Mouse (Mus musculus) MEL (cell line): Measurements from ENCODE around the gene Vps50. TPM values are rescaled to one million over a fixed set of nuclear protein-coding genes. Genes with fewer than 3 reads are reported as not detected.

Experiments
- DNase-seq: peaks from one replicate; pipeline ENCODE4 v3.0.0; 2011; ENCODE audit warnings: low read depth, low spot score
- H3K27ac ChIP-seq: 2 replicates; pipeline ENCODE4 v1.5.1; 2012; ENCODE audit warnings: low read depth, mild to moderate bottlenecking, control low read depth, low read length, moderate library complexity; ENCODE audit not compliant: control insufficient read depth
- H3K27me3 ChIP-seq, 2 experiments: fragments of 150-350 bp in 1 of 2; sonication (generic) in 1 of 2; 2 replicates each; pipeline ENCODE4 v1.6.1; 2012; ENCODE audit warnings: low read length in 2 of 2, mild to moderate bottlenecking in 2 of 2, improper control_type of control experiment in 1 of 2, moderate library complexity in 1 of 2; ENCODE audit not compliant: insufficient read depth in 2 of 2, control insufficient read depth in 1 of 2
- H3K36me3 ChIP-seq, 2 experiments: 2 replicates each; pipeline ENCODE4 v1.6.1; 2012 to 2014; ENCODE audit warnings: low read length in 2 of 2, improper control_type of control experiment in 1 of 2, inconsistent platforms in 1 of 2, mild to moderate bottlenecking in 1 of 2; ENCODE audit not compliant: insufficient read depth in 2 of 2, control insufficient read depth in 1 of 2
- H3K4me1 ChIP-seq, 2 experiments: fragments of 150-350 bp in 1 of 2; sonication (generic) in 1 of 2; 2 replicates each; pipeline ENCODE4 v1.6.1; 2012; ENCODE audit warnings: low read length in 2 of 2, improper control_type of control experiment in 1 of 2, mild to moderate bottlenecking in 1 of 2; ENCODE audit not compliant: insufficient read depth in 2 of 2, control insufficient read depth in 1 of 2
- H3K4me3 ChIP-seq, 2 experiments: fragments of 150-350 bp in 1 of 2; sonication (generic) in 1 of 2; 2 replicates each; pipeline ENCODE4 v1.5.1; 2012; ENCODE audit warnings: low read depth in 2 of 2, low read length in 2 of 2, mild to moderate bottlenecking in 2 of 2, moderate library complexity in 2 of 2, control low read depth in 1 of 2, improper control_type of control experiment in 1 of 2; ENCODE audit not compliant: control insufficient read depth in 1 of 2, insufficient read depth in 1 of 2
- H3K79me2 ChIP-seq: 2 replicates; pipeline ENCODE4 v1.6.1; 2012; ENCODE audit warnings: mild to moderate bottlenecking, low read length, moderate library complexity; ENCODE audit not compliant: control insufficient read depth, poor library complexity, insufficient read depth
- H3K9ac ChIP-seq: 2 replicates; pipeline ENCODE4 v1.6.1; 2012; ENCODE audit warnings: low read depth, mild to moderate bottlenecking, control low read depth, low read length, moderate library complexity; ENCODE audit not compliant: control insufficient read depth, poor library complexity, severe bottlenecking
- H3K9me3 ChIP-seq: fragments of 150-350 bp; sonication (generic); replicated peaks from 2 replicates; pipeline ENCODE4 v1.6.1; 2012; ENCODE audit warnings: mild to moderate bottlenecking, low read length, improper control_type of control experiment, moderate library complexity; ENCODE audit not compliant: insufficient read depth
- BHLHE40 ChIP-seq: IDR thresholded peaks from 2 replicates; pipeline ENCODE4 v1.6.1; 2012; ENCODE audit warnings: low read depth, mild to moderate bottlenecking, inconsistent platforms, low read length, improper control_type of control experiment, borderline replicate concordance
- CHD2 ChIP-seq: IDR thresholded peaks from 2 replicates; pipeline ENCODE4 v1.6.1; 2011; ENCODE audit warnings: low read length, improper control_type of control experiment
- CTCF ChIP-seq, 3 experiments: IDR thresholded peaks in 2 of 3; conservative IDR thresholded peaks in 1 of 3; 2 replicates each; pipeline ENCODE4 v1.5.1; 2011 to 2012; ENCODE audit warnings: low read length in 3 of 3, low read depth in 2 of 3, mild to moderate bottlenecking in 2 of 3, improper control_type of control experiment in 1 of 3, inconsistent platforms in 1 of 3, mixed read lengths in 1 of 3, moderate library complexity in 1 of 3; ENCODE audit not compliant: control insufficient read depth in 1 of 3, insufficient read depth in 1 of 3, poor library complexity in 1 of 3, severe bottlenecking in 1 of 3
- E2F4 ChIP-seq: IDR thresholded peaks from 2 replicates; pipeline ENCODE4 v1.6.1; 2011; ENCODE audit warnings: low read depth, low read length, improper control_type of control experiment, borderline replicate concordance
- ELF1 ChIP-seq: IDR thresholded peaks from 2 replicates; pipeline ENCODE4 v1.6.1; 2014; ENCODE audit warnings: low read depth, mild to moderate bottlenecking, inconsistent platforms, low read length, improper control_type of control experiment, moderate library complexity
- EP300 ChIP-seq, 2 experiments: IDR thresholded peaks; 2 replicates each; pipeline ENCODE4 v1.6.1; 2011; ENCODE audit warnings: improper control_type of control experiment in 2 of 2, low read length in 2 of 2, low read depth in 1 of 2, mild to moderate bottlenecking in 1 of 2
- ETS1 ChIP-seq: IDR thresholded peaks from 2 replicates; pipeline ENCODE4 v1.6.1; 2012; ENCODE audit warnings: low read depth, mild to moderate bottlenecking, inconsistent platforms, low read length, improper control_type of control experiment, moderate library complexity
- GABPA ChIP-seq: IDR thresholded peaks from 2 replicates; pipeline ENCODE4 v1.6.1; 2012; ENCODE audit warnings: low read depth, mild to moderate bottlenecking, inconsistent platforms, low read length, improper control_type of control experiment, moderate library complexity
- GATA1 ChIP-seq: IDR thresholded peaks from 2 replicates; pipeline ENCODE4 v1.6.1; 2011; ENCODE audit warnings: low read depth, low read length, improper control_type of control experiment
- MAZ ChIP-seq: IDR thresholded peaks from 2 replicates; pipeline ENCODE4 v1.6.1; 2012; ENCODE audit warnings: low read depth, mild to moderate bottlenecking, inconsistent platforms, low read length, improper control_type of control experiment
- NRF1 ChIP-seq: IDR thresholded peaks from 2 replicates; pipeline ENCODE4 v1.6.1; 2014; ENCODE audit warnings: low read depth, mild to moderate bottlenecking, inconsistent platforms, low read length, improper control_type of control experiment, moderate library complexity; ENCODE audit not compliant: poor library complexity, insufficient read depth, severe bottlenecking
- SIN3A ChIP-seq: IDR thresholded peaks from 2 replicates; pipeline ENCODE4 v1.6.1; 2012; ENCODE audit warnings: low read length, improper control_type of control experiment, inconsistent platforms
- TAL1 ChIP-seq: IDR thresholded peaks from 2 replicates; pipeline ENCODE4 v1.6.1; 2012; ENCODE audit warnings: mild to moderate bottlenecking, inconsistent platforms, low read length, moderate library complexity, mixed read lengths
- TCF12 ChIP-seq: IDR thresholded peaks from 2 replicates; pipeline ENCODE4 v1.6.1; 2014; ENCODE audit warnings: low read depth, mild to moderate bottlenecking, inconsistent platforms, low read length, improper control_type of control experiment, moderate library complexity
- USF2 ChIP-seq, 2 experiments: IDR thresholded peaks; 2 replicates each; pipeline ENCODE4 v1.6.1; 2011 to 2012; ENCODE audit warnings: improper control_type of control experiment in 2 of 2, low read length in 2 of 2, borderline replicate concordance in 1 of 2, inconsistent platforms in 1 of 2, low read depth in 1 of 2, mild to moderate bottlenecking in 1 of 2; ENCODE audit not compliant: insufficient read depth in 1 of 2
- ZKSCAN1 ChIP-seq: IDR thresholded peaks from 2 replicates; pipeline ENCODE4 v1.6.1; 2012; ENCODE audit warnings: low read depth, mild to moderate bottlenecking, inconsistent platforms, low read length, improper control_type of control experiment, moderate library complexity
- polyA plus RNA-seq, 2 experiments: library from polyadenylated mRNA; stranded (reverse) in 1 of 2; unstranded in 1 of 2; fragments of >175 nt in 1 of 2; fragments of >200 nt in 1 of 2; gene quantifications; 2 replicates each; pipeline versions ENCODE4 v1.2.1 to v1.2.4; 2012; ENCODE audit warnings: low replicate concordance in 2 of 2, low read depth in 1 of 2; ENCODE audit not compliant: insufficient read length in 2 of 2, insufficient read depth in 1 of 2, missing spikeins in 1 of 2
- total RNA-seq: library from RNA; depleted of rRNA; stranded (reverse); fragments of 300-350 nt; gene quantifications from 2 replicates; pipeline ENCODE4 v1.2.3, GENCODE M21; 2012

Vps50 gene
- total and polyA plus RNA-seq, 3 experiments: 13.5 to 20.2 TPM; not detected in 1

- H3K9me3 ChIP-seq: no peaks in the 10 kb centered on the region
- no peaks in the 10 kb centered on the region for H3K27me3 ChIP-seq
- TF ChIP-seq ETS1: peak; percentile 76
- TF ChIP-seq GATA1: peak; percentile 68
- TF ChIP-seq EP300 (IDR thresholded peaks at IDR 0.05; ENCODE audit: low read depth in 1 of 2, low read length in 2 of 2): peak; percentile 68 to 84
- no peak for TF ChIP-seq ZKSCAN1
- TF ChIP-seq TCF12: peak; percentile 63; the same call in 1 of the 2 replicates
- H3K36me3 ChIP-seq: peaks cover 0 to 15% of the 10 kb centered on the region in 2 experiments; a peak in 2 of 4 replicates
- peak; percentile 66 for DNase-seq
- peaks cover 0 to 5% of the 10 kb centered on the region in 2 experiments; a peak in 3 of 4 replicates for H3K4me1 ChIP-seq
- no peaks in the 10 kb centered on the region for H3K79me2 ChIP-seq
- H3K9ac ChIP-seq: no peak overlapping the region
- no peak overlapping the region for H3K27ac ChIP-seq
- no peak overlapping the region for H3K4me3 ChIP-seq
Observed at GRCm38 (mm10) chr6:3468627-3469026, 29.6 kb upstream of the Vps50 start.

- Histone ChIP-seq H3K79me2 (no peaks in the 10 kb centered on the region), H3K9ac (no peak overlapping the region), H3K36me3 (peaks cover 0 to 15% of the 10 kb centered on the region in 2 experiments; a peak in 2 of 4 replicates), H3K27me3 (no peaks in the 10 kb centered on the region), H3K9me3 (no peaks in the 10 kb centered on the region), H3K27ac (no peak overlapping the region), H3K4me1 (peaks cover 0 to 7% of the 10 kb centered on the region in 2 experiments; a peak in 3 of 4 replicates), H3K4me3 (no peak overlapping the region)
- no peak for DNase-seq
- TF ChIP-seq CTCF (IDR thresholded peaks at IDR 0.05 in 2 of 3, conservative IDR thresholded peaks at IDR 0.05 in 1 of 3; ENCODE audit: control insufficient read depth in 1 of 3, insufficient read depth in 1 of 3, low read depth in 2 of 3, low read length in 3 of 3, poor library complexity in 1 of 3, severe bottlenecking in 1 of 3) (no peak), TAL1 (no peak), E2F4 (no peak), CHD2 (no peak), GABPA (no peak), USF2 (IDR thresholded peaks at IDR 0.05; ENCODE audit: borderline replicate concordance in 1 of 2, insufficient read depth in 1 of 2, low read depth in 1 of 2, low read length in 2 of 2) (no peak), SIN3A (no peak), ELF1 (no peak), NRF1 (no peak), BHLHE40 (no peak), GATA1 (no peak), MAZ (no peak)
Observed at GRCm38 (mm10) chr6:3470706-3471105, 27.5 kb upstream of the Vps50 start.
